Mouse (Mus musculus) intestine, embryonic 14.5 days (tissue): ENCODE measurements around the gene Crisp4. TPM values are rescaled to one million over a fixed set of nuclear protein-coding genes. Genes with fewer than 3 reads are reported as not detected.

Experiments
- ATAC-seq: fragments of 200-750 bp; cut with Nextera tagmentation; replicated peaks from 2 replicates; pipeline ENCODE4 v1.8.0; 2017; ENCODE audit warnings: low read depth, moderate number of reproducible peaks, moderate TSS enrichment, moderate library complexity; ENCODE audit not compliant: low FRiP score, low TSS enrichment
- DNase-seq: peaks from one replicate; pipeline ENCODE4 v3.0.0-alpha.2; 2018; ENCODE audit warnings: low spot score
- H3K27ac ChIP-seq: fragments of 300-500 bp; sonication (generic); 2 replicates; pipeline ENCODE4 v1.5.1; 2014; ENCODE audit warnings: low read depth, mild to moderate bottlenecking, control low read depth
- H3K27me3 ChIP-seq: fragments of 300-500 bp; sonication (generic); replicated peaks from 2 replicates; pipeline ENCODE4 v1.6.1; 2014; ENCODE audit warnings: low read length, control low read depth; ENCODE audit not compliant: control insufficient read depth, insufficient read depth
- H3K36me3 ChIP-seq: fragments of 300-500 bp; sonication (generic); 2 replicates; pipeline ENCODE4 v1.6.1; 2014; ENCODE audit warnings: low read length, control low read depth; ENCODE audit not compliant: control insufficient read depth, insufficient read depth
- H3K4me1 ChIP-seq: fragments of 300-500 bp; sonication (generic); replicated peaks from 2 replicates; pipeline ENCODE4 v1.6.1; 2014; ENCODE audit warnings: low read length, control low read depth, mixed read lengths; ENCODE audit not compliant: control insufficient read depth, insufficient read depth
- H3K4me2 ChIP-seq: fragments of 300-500 bp; sonication (generic); 2 replicates; pipeline ENCODE4 v1.6.1; 2014; ENCODE audit warnings: low read length
- H3K4me3 ChIP-seq: fragments of 300-500 bp; sonication (generic); 2 replicates; pipeline ENCODE4 v1.5.1; 2014; ENCODE audit warnings: low read depth, low read length, control low read depth, mixed read lengths
- H3K9ac ChIP-seq: fragments of 300-500 bp; sonication (generic); 2 replicates; pipeline ENCODE4 v1.6.1; 2014; ENCODE audit warnings: mild to moderate bottlenecking, low read length
- H3K9me3 ChIP-seq: fragments of 300-500 bp; sonication (generic); 2 replicates; pipeline ENCODE4 v1.6.1; 2016; ENCODE audit warnings: low read length, control low read depth; ENCODE audit not compliant: control insufficient read depth
- WGBS: fragments of 180-500 bp; shearing (Covaris S2); extraction: QIAGEN DNeasy Blood & Tissue Kit; methylation state at CpG from one replicate; pipeline ENCODE4 v1.1.7; 2014; 5-methylcytosine and 5-hydroxymethylcytosine counted together
- polyA plus RNA-seq: library from polyadenylated mRNA; unstranded; fragments of >200 nt; fragmentation: Nextera tagmentation; extraction: Ambion mirVana; gene quantifications from 2 replicates; pipeline ENCODE4 v1.2.1, GENCODE M21; 2014

The Crisp4 gene
- polyA plus RNA-seq, 1 experiment from 2014 or later: not detected

GRCm38 (mm10) chr1:18129983-18130382 is 15.7 kb downstream of the Crisp4 start:
- Histone ChIP-seq H3K36me3 (no peaks in the 10 kb centered on the region), H3K27ac (no peak overlapping the region), H3K4me2 (no peak overlapping the region), H3K4me1 (no peaks in the 10 kb centered on the region), H3K9me3 (no peaks in the 10 kb centered on the region), H3K4me3 (no peak overlapping the region), H3K27me3 (no peaks in the 10 kb centered on the region), H3K9ac (no peak overlapping the region)
- ATAC-seq: no peak
- WGBS: 78% methylated on average over 4 of the region's 4 CpGs
- no peak for DNase-seq

- H3K4me3 ChIP-seq: no peak overlapping the region
- H3K9ac ChIP-seq: no peak overlapping the region
- no peaks in the 10 kb centered on the region for H3K27me3 ChIP-seq
- no peak overlapping the region for H3K4me2 ChIP-seq
- H3K9me3 ChIP-seq: no peaks in the 10 kb centered on the region
- 38% methylated on average over 5 of the region's 5 CpGs for WGBS
- DNase-seq: no peak
- no peak overlapping the region for H3K27ac ChIP-seq
- no peak for ATAC-seq
- no peaks in the 10 kb centered on the region for H3K36me3 ChIP-seq
- no peaks in the 10 kb centered on the region for H3K4me1 ChIP-seq
These were observed 38.9 kb downstream of the Crisp4 start for GRCm38 (mm10) chr1:18106720-18107355.

- Histone ChIP-seq H3K4me3 (no peak overlapping the region), H3K27ac (no peak overlapping the region), H3K27me3 (no peaks in the 10 kb centered on the region), H3K36me3 (no peaks in the 10 kb centered on the region), H3K4me2 (no peak overlapping the region), H3K9ac (no peak overlapping the region), H3K9me3 (no peaks in the 10 kb centered on the region), H3K4me1 (no peaks in the 10 kb centered on the region)
- 49% methylated on average over 5 of the region's 5 CpGs for WGBS
- ATAC-seq (no peak), DNase-seq (no peak)
These were observed 39.7 kb downstream of the Crisp4 start for GRCm38 (mm10) chr1:18105866-18106529.

- H3K27me3 ChIP-seq: no peaks in the 10 kb centered on the region
- H3K4me2 ChIP-seq: no peak overlapping the region
- no peaks in the 10 kb centered on the region for H3K4me1 ChIP-seq
- H3K9ac ChIP-seq: no peak overlapping the region
- DNase-seq (no peak), ATAC-seq (no peak)
- no peaks in the 10 kb centered on the region for H3K36me3 ChIP-seq
- no peak overlapping the region for H3K27ac ChIP-seq
- no peak overlapping the region for H3K4me3 ChIP-seq
- H3K9me3 ChIP-seq: no peaks in the 10 kb centered on the region
- 92% methylated on average over 1 of the region's 1 CpGs for WGBS
These were observed 40.5 kb downstream of the Crisp4 start for GRCm38 (mm10) chr1:18105029-18105865.

Other genes with a start within 250 kb of the Crisp4 start
- gene Defb18, start 91.5 kb upstream of the Crisp4 start, polyA plus RNA-seq: not detected in 2 replicates
- gene Defb41, start 119.2 kb upstream of the Crisp4 start, polyA plus RNA-seq: not detected in 2 replicates